Mouse (Mus musculus): Measurements from ENCODE around the gene Pgap3.

Gene Pgap3

GRCm38 (mm10) chr11:98400161-98400726 is at the start of gene Pgap3:
Pgap3 (minus strand) TSS chr11:98400490.
- peak; percentile 44 to 76 for DNase-seq (ENCODE audit: low read depth in 1 of 2, low spot score in 2 of 2)

- DNase-seq (ENCODE audit: low read depth in 1 of 2, low spot score in 2 of 2) = no peak
Observed at GRCm38 (mm10) chr11:98449419-98449818, 49.1 kb upstream of the Pgap3 start.

GRCm38 (mm10) chr11:98448191-98448790 is 48.0 kb upstream of the Pgap3 start:
- DNase-seq (ENCODE audit: low read depth in 1 of 2, low spot score in 2 of 2) = no peak

- no peak for DNase-seq (ENCODE audit: low read depth in 1 of 2, low spot score in 2 of 2)
Observed at GRCm38 (mm10) chr11:98447475-98447834, 47.2 kb upstream of the Pgap3 start.

GRCm38 (mm10) chr11:98446562-98447474 is 46.5 kb upstream of the Pgap3 start:
- no peak for DNase-seq (ENCODE audit: low read depth in 1 of 2, low spot score in 2 of 2)

GRCm38 (mm10) chr11:98446213-98446561 is 45.9 kb upstream of the Pgap3 start, which contains the start of gene Grb7:
Grb7 (plus strand) TSS chr11:98446394.
- DNase-seq (ENCODE audit: low read depth in 1 of 2, low spot score in 2 of 2) = no peak

GRCm38 (mm10) chr11:98445679-98446078 is 45.4 kb upstream of the Pgap3 start:
- no peak for DNase-seq (ENCODE audit: low read depth in 1 of 2, low spot score in 2 of 2)

GRCm38 (mm10) chr11:98445238-98445637 is 44.9 kb upstream of the Pgap3 start:
- DNase-seq (ENCODE audit: low read depth in 1 of 2, low spot score in 2 of 2) = no peak

- no peak for DNase-seq (ENCODE audit: low read depth in 1 of 2, low spot score in 2 of 2)
Observed at GRCm38 (mm10) chr11:98443688-98444087, 43.4 kb upstream of the Pgap3 start.

GRCm38 (mm10) chr11:98438331-98439158 is 38.3 kb upstream of the Pgap3 start, which contains the start of gene Mien1:
Mien1 (minus strand) TSS chr11:98438991.
- peak; percentile 91 to 95 for DNase-seq (ENCODE audit: low read depth in 1 of 2, low spot score in 2 of 2)

- DNase-seq (ENCODE audit: low read depth in 1 of 2, low spot score in 2 of 2) = no peak
Observed at GRCm38 (mm10) chr11:98437441-98437840, 37.2 kb upstream of the Pgap3 start.

GRCm38 (mm10) chr11:98435723-98436122 is 35.4 kb upstream of the Pgap3 start:
- no peak for DNase-seq (ENCODE audit: low read depth in 1 of 2, low spot score in 2 of 2)

GRCm38 (mm10) chr11:98431743-98432502 is 31.6 kb upstream of the Pgap3 start:
- DNase-seq (ENCODE audit: low read depth in 1 of 2, low spot score in 2 of 2) = no peak

- DNase-seq (ENCODE audit: low read depth in 1 of 2, low spot score in 2 of 2) = no peak
Observed at GRCm38 (mm10) chr11:98428436-98428835, 28.1 kb upstream of the Pgap3 start.

- DNase-seq (ENCODE audit: low read depth in 1 of 2, low spot score in 2 of 2) = no peak
Observed at GRCm38 (mm10) chr11:98426592-98426991, 26.3 kb upstream of the Pgap3 start.

- no peak for DNase-seq (ENCODE audit: low read depth in 1 of 2, low spot score in 2 of 2)
Observed at GRCm38 (mm10) chr11:98418939-98419547, 18.8 kb upstream of the Pgap3 start.

- no peak for DNase-seq (ENCODE audit: low read depth in 1 of 2, low spot score in 2 of 2)
Observed at GRCm38 (mm10) chr11:98418273-98418672, 18.0 kb upstream of the Pgap3 start.

- DNase-seq (ENCODE audit: low read depth in 1 of 2, low spot score in 2 of 2) = no peak
Observed at GRCm38 (mm10) chr11:98417074-98417473, 16.8 kb upstream of the Pgap3 start.

- DNase-seq (ENCODE audit: low read depth in 1 of 2, low spot score in 2 of 2) = no peak
Observed at GRCm38 (mm10) chr11:98414162-98414561, 13.9 kb upstream of the Pgap3 start.

GRCm38 (mm10) chr11:98413731-98414130 is 13.4 kb upstream of the Pgap3 start:
- no peak for DNase-seq (ENCODE audit: low read depth in 1 of 2, low spot score in 2 of 2)

Measured in monocyte, adult 2 months (primary cell).